Mouse (Mus musculus) heart, postnatal 0 days (tissue): ENCODE data around the gene Fam241a. TPM values are rescaled to one million over a fixed set of nuclear protein-coding genes. Genes with fewer than 3 reads are reported as not detected.
A peak's percentile ranks its signal among the peaks of the same experiment; 100 is the strongest.

Experiments used
- ATAC-seq: fragments of 200-750 bp; cut with Nextera tagmentation; 2 replicates; pipeline ENCODE4 v1.8.0; 2017; ENCODE audit warnings: low read depth, moderate number of reproducible peaks, moderate library complexity; ENCODE audit not compliant: insufficient read depth
- DNase-seq: peaks from one replicate; pipeline ENCODE4 v3.0.0-alpha.2; 2016; ENCODE audit warnings: low spot score
- H3K27ac ChIP-seq: fragments of 300-500 bp; sonication (generic); 2 replicates; pipeline ENCODE4 v1.5.1; 2014; ENCODE audit warnings: low read depth, mild to moderate bottlenecking
- H3K27me3 ChIP-seq: fragments of 300-500 bp; sonication (generic); 2 replicates; pipeline ENCODE4 v1.6.1; 2014; ENCODE audit warnings: low read length, mixed read lengths; ENCODE audit not compliant: control insufficient read depth, insufficient read depth
- H3K36me3 ChIP-seq: fragments of 300-500 bp; sonication (generic); replicated peaks from 2 replicates; pipeline ENCODE4 v1.6.1; 2014; ENCODE audit warnings: low read length, mixed read lengths; ENCODE audit not compliant: control insufficient read depth, insufficient read depth
- H3K4me1 ChIP-seq: fragments of 300-500 bp; sonication (generic); 2 replicates; pipeline ENCODE4 v1.6.1; 2014; ENCODE audit warnings: antibody characterized with exemption; ENCODE audit not compliant: control insufficient read depth, insufficient read depth
- H3K4me2 ChIP-seq: fragments of 300-500 bp; sonication (generic); 2 replicates; pipeline ENCODE4 v1.6.1; 2014; ENCODE audit warnings: low read depth, mild to moderate bottlenecking, low read length, moderate library complexity
- H3K4me3 ChIP-seq: fragments of 300-500 bp; sonication (generic); 2 replicates; pipeline ENCODE4 v1.5.1; 2014; ENCODE audit warnings: low read depth, low read length
- H3K9ac ChIP-seq: fragments of 300-500 bp; sonication (generic); replicated peaks from 2 replicates; pipeline ENCODE4 v1.6.1; 2014; ENCODE audit warnings: low read depth, low read length, mixed read lengths
- H3K9me3 ChIP-seq: fragments of 300-500 bp; sonication (generic); replicated peaks from 2 replicates; pipeline ENCODE4 v1.6.1; 2016; ENCODE audit warnings: low read length; ENCODE audit not compliant: control insufficient read depth
- CTCF ChIP-seq: IDR thresholded peaks from 2 replicates; pipeline ENCODE4 v1.5.1; 2016; ENCODE audit warnings: antibody characterized with exemption, control low read depth, low read depth
- EP300 ChIP-seq: IDR thresholded peaks from 2 replicates; pipeline ENCODE4 v1.6.1; 2016; ENCODE audit warnings: antibody characterized with exemption, low read depth
- whole genome bisulfite sequencing: fragments of 180-500 bp; shearing (Covaris S2); extraction: QIAGEN DNeasy Blood & Tissue Kit; methylation state at CpG from one replicate; pipeline ENCODE4 v1.1.7; 2014; 5-methylcytosine and 5-hydroxymethylcytosine counted together
- polyA plus RNA-seq: library from polyadenylated mRNA; unstranded; fragments of >200 nt; fragmentation: Nextera tagmentation; extraction: Ambion mirVana; gene quantifications from 2 replicates; pipeline ENCODE4 v1.2.1, GENCODE M21; 2015
- total RNA-seq: library from RNA; depleted of rRNA; stranded (reverse); fragments of >200 nt; gene quantifications from 2 replicates; pipeline ENCODE4 v1.2.3, GENCODE M21; 2014; ENCODE audit warnings: low replicate concordance

The Fam241a gene
- total and polyA plus RNA-seq, 2 experiments from 2014 or later = 8.3 to 9.1 TPM

GRCm38 (mm10) chr3:127834040-127834439 lies 62.1 kb downstream of the Fam241a start:
- TF ChIP-seq EP300 = no peak
- no peak for TF ChIP-seq CTCF
- 78% methylated on average over 4 of the region's 4 CpGs for WGBS
- Histone ChIP-seq H3K4me3 (no peak overlapping the region), H3K4me1 (0 out of 2 replicates have a peak, but pooled peaks cover 9% of the 10 kb centered on the region), H3K27me3 (0 out of 2 replicates have a peak, but pooled peaks cover 2% of the 10 kb centered on the region), H3K36me3 (0 out of 2 replicates have a peak, but pooled peaks cover 4% of the 10 kb centered on the region), H3K9me3 (no peaks in the 10 kb centered on the region), H3K9ac (no peak overlapping the region), H3K4me2 (no peak overlapping the region), H3K27ac (no peak overlapping the region)
- DNase-seq (no peak), ATAC-seq (no peak)

- ATAC-seq = no peak
- 65% methylated on average over 6 of the region's 6 CpGs for WGBS
- H3K27me3 ChIP-seq = no peaks in the 10 kb centered on the region
These were observed 65.0 kb downstream of the Fam241a start for GRCm38 (mm10) chr3:127831079-127831478.

GRCm38 (mm10) chr3:127830183-127830582 lies 65.9 kb downstream of the Fam241a start:
- no peak for TF ChIP-seq CTCF
- no peak for TF ChIP-seq EP300
- Histone ChIP-seq H3K9me3 (no peaks in the 10 kb centered on the region), H3K4me1 (no peaks in the 10 kb centered on the region), H3K9ac (no peak overlapping the region), H3K4me2 (no peak overlapping the region), H3K27ac (no peak overlapping the region), H3K36me3 (0 out of 2 replicates have a peak, but pooled peaks cover 4% of the 10 kb centered on the region), H3K27me3 (no peaks in the 10 kb centered on the region), H3K4me3 (no peak overlapping the region)
- DNase-seq = no peak
- no peak for ATAC-seq
- 87% methylated on average over 10 of the region's 10 CpGs for WGBS

More at GRCm38 (mm10) chr3:127831079-127831478, 65.0 kb downstream of the Fam241a start:
- H3K4me1 ChIP-seq = no peaks in the 10 kb centered on the region
- 0 out of 2 replicates have a peak, but pooled peaks cover 4% of the 10 kb centered on the region for H3K36me3 ChIP-seq
- H3K4me3 ChIP-seq = no peak overlapping the region
- H3K4me2 ChIP-seq = no peak overlapping the region
- no peak overlapping the region for H3K9ac ChIP-seq
- no peak for DNase-seq
- TF ChIP-seq EP300 (no peak), CTCF (no peak)
- H3K27ac ChIP-seq = no peak overlapping the region
- no peaks in the 10 kb centered on the region for H3K9me3 ChIP-seq

DNA sequence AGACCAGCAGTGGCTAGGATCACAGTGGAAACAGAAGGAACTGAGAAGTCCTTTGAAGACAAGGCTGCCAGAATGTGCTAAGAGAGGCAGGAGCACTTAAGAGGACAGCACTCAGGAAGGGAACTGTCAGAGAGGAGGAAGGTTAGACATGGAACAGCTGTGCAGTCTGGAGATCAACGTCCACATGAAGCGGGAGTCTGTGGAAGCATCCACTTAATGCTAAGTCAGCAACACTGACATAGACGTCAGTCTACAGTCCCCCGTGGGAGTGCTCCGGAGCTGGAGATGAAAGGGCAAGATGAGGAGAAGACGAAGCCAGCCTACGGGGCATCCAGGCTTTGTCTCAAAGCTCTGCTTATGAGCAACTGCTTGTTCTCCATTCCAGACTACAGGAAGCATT lies 69.0 kb downstream of the Fam241a start:
- Histone ChIP-seq H3K4me3 (no peak overlapping the region), H3K4me2 (no peak overlapping the region), H3K4me1 (no peaks in the 10 kb centered on the region), H3K27me3 (no peaks in the 10 kb centered on the region), H3K9ac (no peak overlapping the region), H3K9me3 (no peaks in the 10 kb centered on the region), H3K36me3 (peaks cover 7% of the 10 kb centered on the region), H3K27ac (peak overlapping the region; percentile 34; the same call in 1 of the 2 replicates)
- ATAC-seq (0 out of 2 replicates have a peak, but pooled peaks have one; percentile 20), DNase-seq (no peak)
- WGBS = 31% methylated on average over 7 of the region's 7 CpGs
- TF ChIP-seq CTCF = no peak
- TF ChIP-seq EP300 = no peak

GRCm38 (mm10) chr3:127826503-127826902 lies 69.6 kb downstream of the Fam241a start:
- no peak overlapping the region for H3K4me2 ChIP-seq
- H3K27ac ChIP-seq = no peak overlapping the region
- H3K9me3 ChIP-seq = no peaks in the 10 kb centered on the region
- DNase-seq = no peak
- no peak for TF ChIP-seq CTCF
- no peak for TF ChIP-seq EP300
- peaks cover 11% of the 10 kb centered on the region for H3K36me3 ChIP-seq
- no peaks in the 10 kb centered on the region for H3K4me1 ChIP-seq
- H3K4me3 ChIP-seq = no peak overlapping the region
- no peak overlapping the region for H3K9ac ChIP-seq
- no peak for ATAC-seq
- WGBS = 82% methylated on average over 7 of the region's 7 CpGs
- no peaks in the 10 kb centered on the region for H3K27me3 ChIP-seq
